Mouse (Mus musculus) frontal cortex, postnatal 25 days (tissue): Measurements from ENCODE around the gene Atp4a.
A peak's percentile ranks its signal among the peaks of the same experiment; 100 is the strongest.

ENCODE experiments used
- DNase-seq, 2 experiments: peaks; one replicate each; pipeline ENCODE4 v3.0.0; 2022; ENCODE audit warnings: low spot score in 2 of 2

Gene Atp4a

DNA sequence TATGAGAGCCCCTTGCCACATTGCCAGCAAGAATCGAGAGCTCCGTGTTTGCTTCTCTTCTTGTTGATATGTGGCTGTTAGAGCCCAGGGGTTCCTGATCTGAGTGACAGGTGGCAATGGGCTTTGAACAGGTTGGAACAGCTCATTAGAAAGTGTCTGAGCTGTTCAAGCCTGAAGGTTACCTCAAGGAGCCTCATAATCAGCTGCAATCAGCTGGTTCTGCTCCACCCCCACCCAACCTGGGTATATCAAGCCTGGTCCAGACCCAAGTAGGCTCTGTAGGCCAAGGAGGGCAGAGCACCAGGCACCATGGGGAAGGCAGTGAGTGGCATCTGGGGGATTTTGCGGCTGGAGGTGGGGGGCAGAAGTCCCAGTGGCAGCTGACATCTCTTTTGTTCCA, at the start of gene Atp4a:
Atp4a (plus strand) TSS at position 268 of the 400 bp plus-strand sequence.
- no peak for DNase-seq

GRCm38 (mm10) chr7:30664529-30665200, 47.3 kb upstream of the Atp4a start, which contains the start of gene Haus5:
Haus5 (minus strand) TSS chr7:30664994.
- DNase-seq = peak; percentile 84 to 86

- DNase-seq = no peak
Observed at GRCm38 (mm10) chr7:30665321-30665720, 46.7 kb upstream of the Atp4a start.

GRCm38 (mm10) chr7:30669229-30669628, 42.8 kb upstream of the Atp4a start:
- DNase-seq = no peak

DNA sequence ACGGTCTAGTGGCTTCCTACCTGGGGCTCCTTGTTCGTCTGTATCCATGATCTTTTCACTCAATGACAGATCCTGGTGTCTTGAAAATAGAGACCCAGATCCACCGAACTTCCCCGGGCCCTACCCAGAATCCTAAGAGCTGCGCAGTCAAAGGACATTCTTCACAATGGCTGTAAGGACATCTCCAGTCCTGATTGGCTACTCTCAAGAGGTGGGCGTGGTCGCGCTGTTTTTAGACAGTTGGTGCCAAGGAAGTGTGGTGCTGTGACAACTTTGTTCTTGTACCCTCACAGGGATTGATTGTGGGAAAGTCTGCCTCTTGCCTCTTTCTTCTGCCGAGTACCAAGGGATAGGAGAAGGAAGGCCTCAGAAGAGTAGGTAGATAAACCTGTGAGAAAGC, 40.5 kb upstream of the Atp4a start, which contains the start of gene Pmis2:
Pmis2 (minus strand) TSS at position 126 of the 400 bp plus-strand sequence.
- no peak for DNase-seq

- DNase-seq = no peak
Observed at GRCm38 (mm10) chr7:30678263-30678975, 33.6 kb upstream of the Atp4a start.

DNA sequence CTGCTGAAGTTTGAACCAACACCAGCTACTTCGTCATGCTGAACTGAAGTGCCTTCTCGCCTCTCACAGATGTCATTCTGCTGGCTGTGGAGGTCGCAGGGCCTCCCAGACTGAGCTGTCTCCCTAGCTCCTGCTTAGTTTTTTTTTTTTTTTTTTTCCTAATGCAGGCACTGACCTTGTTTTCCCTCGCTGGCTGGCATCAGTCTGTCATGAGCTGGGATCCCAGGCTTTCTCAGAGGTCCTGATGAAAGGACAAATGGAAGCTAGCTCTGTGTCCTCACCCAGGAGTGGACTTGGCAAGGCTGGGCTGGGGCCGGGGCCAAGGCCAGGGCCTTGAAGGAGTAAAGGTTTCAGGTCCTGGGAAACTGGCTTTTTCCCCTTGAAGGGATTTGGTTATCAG, 30.1 kb upstream of the Atp4a start:
- no peak for DNase-seq

DNA sequence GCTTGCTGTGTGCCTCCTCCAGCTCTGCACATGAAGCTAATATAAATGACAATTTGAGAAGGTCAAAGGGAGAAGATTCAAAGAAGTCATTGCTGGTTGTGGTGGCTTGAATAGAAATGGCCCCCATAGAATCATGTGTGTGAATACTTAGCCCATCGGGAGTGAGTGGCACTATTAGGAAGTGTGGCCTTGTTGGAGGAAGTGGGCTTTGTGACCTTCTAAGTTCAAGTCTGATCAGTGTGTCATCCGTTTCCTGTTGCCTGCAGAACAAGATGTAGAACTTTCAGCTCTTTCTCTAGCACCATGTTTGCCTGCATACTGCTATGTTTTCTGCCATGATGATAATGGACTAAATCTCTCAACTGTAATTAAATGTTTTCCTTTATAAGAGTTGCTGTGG, 28.6 kb upstream of the Atp4a start:
- DNase-seq = no peak

- DNase-seq = no peak
Observed at GRCm38 (mm10) chr7:30688325-30688724, 23.7 kb upstream of the Atp4a start.

- DNase-seq = no peak
Observed at GRCm38 (mm10) chr7:30698101-30698500, 13.9 kb upstream of the Atp4a start.

DNA sequence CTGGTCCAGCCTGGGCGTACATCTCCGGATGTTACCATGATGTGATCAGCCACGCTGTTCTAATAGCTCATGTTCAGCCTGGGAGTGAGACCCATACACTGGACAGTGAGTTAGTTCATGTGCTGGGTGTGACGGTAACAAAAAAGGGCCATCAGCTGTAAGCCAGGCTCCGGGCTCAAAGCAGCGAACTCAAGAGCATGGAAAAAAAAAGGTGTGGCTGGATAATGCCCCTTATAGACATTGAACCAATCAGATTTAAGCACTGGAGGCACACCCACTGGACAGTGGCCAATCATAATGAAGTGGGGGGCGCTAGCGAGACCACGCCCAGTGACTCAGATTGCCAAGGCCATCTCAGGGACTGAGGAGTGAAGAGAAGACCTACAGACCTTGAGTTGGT, 13.4 kb upstream of the Atp4a start, which contains the start of gene 2200002J24Rik:
2200002J24Rik (plus strand) TSS at position 338 of the 400 bp plus-strand sequence.
- no peak for DNase-seq

- no peak for DNase-seq
Observed at GRCm38 (mm10) chr7:30706214-30706882, 5.7 kb upstream of the Atp4a start.

DNA sequence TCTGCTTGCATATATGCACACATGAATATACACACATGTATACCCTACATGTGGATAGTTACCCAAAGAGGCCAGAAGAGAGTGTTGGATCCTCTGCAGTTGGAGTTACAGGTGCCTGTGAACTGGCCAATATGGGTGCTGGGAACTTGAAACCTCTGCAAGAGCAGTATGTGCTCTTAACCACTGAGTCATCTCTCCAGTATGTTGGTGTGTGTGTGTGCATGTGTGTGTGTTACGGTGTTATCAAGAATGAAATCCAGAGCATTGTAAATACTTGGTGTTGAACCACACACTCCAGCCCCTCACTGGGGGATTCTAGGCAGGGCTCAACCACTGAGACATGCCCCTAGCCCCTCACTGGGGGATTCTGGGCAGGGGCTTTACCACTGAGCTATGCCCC, 4.6 kb upstream of the Atp4a start:
- DNase-seq = no peak

DNA sequence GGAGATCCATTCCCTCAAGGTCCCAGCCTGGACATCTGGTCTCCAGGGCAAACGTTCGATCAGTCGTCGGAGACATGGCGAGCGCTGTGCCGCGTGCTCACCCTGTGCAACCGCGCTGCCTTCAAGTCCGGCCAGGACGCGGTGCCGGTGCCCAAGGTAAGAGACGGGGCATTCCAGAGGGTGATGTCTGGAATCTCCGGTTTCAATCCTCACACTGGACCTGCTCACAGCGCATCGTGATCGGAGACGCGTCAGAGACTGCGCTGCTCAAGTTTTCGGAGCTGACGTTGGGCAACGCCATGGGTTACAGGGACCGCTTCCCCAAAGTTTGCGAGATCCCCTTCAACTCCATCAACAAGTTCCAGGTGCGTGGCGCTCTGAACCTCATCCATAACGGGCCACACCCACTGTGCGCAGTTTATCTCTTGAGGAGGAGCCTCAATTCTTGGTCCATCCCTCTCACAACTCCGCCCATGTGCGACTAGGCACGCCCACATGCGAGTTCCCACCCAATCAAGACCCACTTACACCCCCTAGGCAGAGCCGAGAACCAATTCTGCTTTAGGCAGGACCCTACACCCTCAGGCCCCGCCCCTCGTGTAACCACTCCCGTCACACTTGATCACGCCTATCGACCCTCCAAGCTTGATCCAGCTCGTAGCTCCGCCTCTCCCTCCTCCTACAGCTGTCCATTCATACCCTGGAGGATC, 5.2 kb downstream of the Atp4a start:
- peak in 1 of 2 experiments; percentile 22 for DNase-seq

DNA sequence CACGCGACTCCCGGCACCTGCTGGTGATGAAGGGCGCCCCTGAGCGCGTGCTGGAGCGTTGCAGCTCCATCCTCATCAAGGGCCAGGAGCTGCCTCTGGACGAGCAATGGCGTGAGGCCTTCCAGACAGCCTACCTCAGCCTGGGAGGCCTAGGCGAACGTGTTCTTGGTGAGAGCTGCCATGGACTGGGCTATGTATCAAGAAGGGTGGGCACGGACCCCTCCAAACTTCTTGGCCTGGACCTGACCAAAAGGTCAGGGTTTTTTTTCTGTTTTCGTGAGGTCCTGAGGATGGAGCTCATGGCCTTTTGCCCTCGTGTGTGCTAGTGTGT, 5.7 kb downstream of the Atp4a start:
- DNase-seq = no peak

DNA sequence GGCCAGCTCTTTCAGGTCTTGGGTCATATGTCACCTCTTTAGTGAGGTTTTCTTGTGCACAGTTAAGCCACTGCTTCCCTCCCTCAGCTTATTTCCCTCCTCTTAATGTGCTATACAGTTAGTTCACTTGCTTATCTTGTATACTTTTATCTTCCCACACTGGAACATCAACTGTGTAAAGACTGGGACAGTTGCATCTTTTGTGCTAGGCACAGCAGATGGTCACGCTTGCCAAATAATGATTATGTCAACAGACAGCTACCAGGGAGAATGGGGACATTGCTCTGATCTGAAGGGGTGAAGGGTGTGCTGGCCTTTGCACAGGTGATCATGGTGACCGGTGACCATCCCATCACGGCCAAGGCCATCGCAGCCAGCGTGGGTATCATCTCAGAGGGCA, 7.7 kb downstream of the Atp4a start:
- no peak for DNase-seq

DNA sequence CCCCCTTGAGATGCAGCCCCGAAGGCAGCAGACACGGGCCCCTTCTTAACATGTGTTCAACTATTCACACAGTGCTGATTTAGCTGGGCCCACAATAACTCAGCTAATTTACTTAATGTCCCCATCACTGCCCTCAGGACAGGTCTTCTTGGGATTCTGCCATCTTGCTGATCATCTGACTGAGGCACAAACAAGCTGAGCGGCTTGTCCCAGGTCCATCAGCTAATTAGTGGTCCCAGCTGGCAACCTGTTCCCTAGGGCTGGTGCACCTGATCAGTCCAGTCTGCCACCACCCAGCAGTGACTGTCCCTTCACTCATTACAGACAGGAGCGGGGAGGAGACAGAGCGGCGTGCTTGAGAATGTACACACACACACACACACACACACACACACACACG, 9.3 kb downstream of the Atp4a start:
- no peak for DNase-seq

DNA sequence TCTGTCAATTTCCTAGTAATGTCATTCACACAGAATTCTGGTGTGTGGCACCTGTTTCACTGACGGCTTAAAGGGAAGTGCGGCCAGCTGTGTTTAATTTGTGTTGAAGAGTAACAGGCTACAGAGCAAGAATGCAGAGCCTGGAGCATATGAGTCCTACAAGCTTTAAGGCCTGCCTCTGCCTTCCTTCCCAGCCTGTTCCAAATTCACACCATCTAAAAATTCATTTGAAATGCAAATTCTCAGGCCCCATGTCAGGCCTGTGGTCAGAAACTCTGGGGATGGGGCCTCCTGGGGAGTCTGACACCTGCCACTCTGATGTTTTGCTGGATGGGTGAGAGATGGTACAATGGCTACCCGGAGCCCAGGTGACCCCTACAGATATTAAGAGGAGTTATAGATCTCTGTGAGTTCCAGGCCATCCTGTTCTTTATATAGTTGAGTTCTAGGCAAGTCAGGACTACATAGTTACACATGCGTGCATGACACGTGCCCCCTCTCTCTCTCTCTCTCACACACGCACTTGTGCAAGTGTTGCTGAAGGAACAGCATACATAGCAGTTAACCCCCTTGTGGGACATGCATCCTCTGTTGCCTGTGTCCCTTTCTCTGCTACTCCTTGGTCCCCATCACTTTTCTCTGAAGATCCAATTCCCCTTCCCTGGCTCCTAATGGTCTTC, 11.4 kb downstream of the Atp4a start:
- no peak for DNase-seq

DNA sequence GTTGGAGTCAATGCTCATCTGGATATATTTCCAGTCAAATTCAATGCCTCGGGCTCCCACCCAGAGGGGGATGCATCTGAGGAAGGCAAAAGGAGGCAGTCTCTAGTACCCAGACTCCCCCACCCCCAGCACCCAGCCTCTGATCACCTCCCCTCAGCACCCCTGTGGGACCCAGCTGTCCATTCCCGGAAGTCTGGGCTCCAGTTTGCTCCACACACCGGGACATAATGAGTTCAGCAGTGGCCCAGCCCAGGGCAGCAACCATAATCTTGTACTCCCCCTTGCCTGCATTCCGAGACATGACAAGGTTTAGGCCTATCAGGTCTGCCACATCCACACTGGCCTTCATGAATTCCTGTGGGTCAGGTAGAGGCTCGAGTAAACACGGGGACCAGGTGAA, 16.2 kb downstream of the Atp4a start:
- DNase-seq = no peak

GRCm38 (mm10) chr7:30728739-30729395, 16.9 kb downstream of the Atp4a start:
- peak in 1 of 2 experiments; percentile 17 for DNase-seq
